Mouse (Mus musculus): ENCODE results near the gene Lce3f. TPM values are rescaled to one million over a fixed set of nuclear protein-coding genes. Genes with fewer than 3 reads are reported as not detected.

Lce3f gene
- polyA plus RNA-seq, 1 experiment from 2014 or later: not detected

Other genes with a start within 250 kb of the Lce3f start
- gene Lce1g, start 239.9 kb upstream of the Lce3f start, polyA plus RNA-seq (2014; fragmentation: Nextera tagmentation; extraction: Ambion mirVana): not detected in 2 replicates
- gene Lce1h, start 227.2 kb upstream of the Lce3f start, polyA plus RNA-seq (2014; fragmentation: Nextera tagmentation; extraction: Ambion mirVana): not detected in 2 replicates
- not detected in 2 replicates for gene Lce1i, start 213.3 kb upstream of the Lce3f start, polyA plus RNA-seq (2014; fragmentation: Nextera tagmentation; extraction: Ambion mirVana)
- not detected in 2 replicates for gene Lce1j, start 201.7 kb upstream of the Lce3f start, polyA plus RNA-seq (2014; fragmentation: Nextera tagmentation; extraction: Ambion mirVana)
- gene Lce1k, start 184.3 kb upstream of the Lce3f start, polyA plus RNA-seq (2014; fragmentation: Nextera tagmentation; extraction: Ambion mirVana): not detected in 2 replicates
- not detected in 2 replicates for gene Kprp, start 165.0 kb upstream of the Lce3f start, polyA plus RNA-seq (2014; fragmentation: Nextera tagmentation; extraction: Ambion mirVana)
- gene Lce1l, start 140.9 kb upstream of the Lce3f start, polyA plus RNA-seq (2014; fragmentation: Nextera tagmentation; extraction: Ambion mirVana): not detected in 2 replicates
- not detected in 2 replicates for gene 2310050C09Rik, start 122.0 kb upstream of the Lce3f start, polyA plus RNA-seq (2014; fragmentation: Nextera tagmentation; extraction: Ambion mirVana)
- not detected in 2 replicates for gene Lce3a, start 66.0 kb upstream of the Lce3f start, polyA plus RNA-seq (2014; fragmentation: Nextera tagmentation; extraction: Ambion mirVana)
- not detected in 2 replicates for gene Lce3b, start 59.2 kb upstream of the Lce3f start, polyA plus RNA-seq (2014; fragmentation: Nextera tagmentation; extraction: Ambion mirVana)
- not detected in 2 replicates for gene Lce3c, start 47.7 kb upstream of the Lce3f start, polyA plus RNA-seq (2014; fragmentation: Nextera tagmentation; extraction: Ambion mirVana)
- gene Lce3d, start 34.8 kb upstream of the Lce3f start, polyA plus RNA-seq (2014; fragmentation: Nextera tagmentation; extraction: Ambion mirVana): not detected in 2 replicates
- gene Lce3e, start 25.2 kb upstream of the Lce3f start, polyA plus RNA-seq (2014; fragmentation: Nextera tagmentation; extraction: Ambion mirVana): not detected in 2 replicates
- gene Crct1, start 23.5 kb downstream of the Lce3f start, polyA plus RNA-seq (2014; fragmentation: Nextera tagmentation; extraction: Ambion mirVana): 0.68 TPM in 1 of 2 replicates, not detected in the other
- not detected in 2 replicates for gene Lce1m, start 26.8 kb downstream of the Lce3f start, polyA plus RNA-seq (2014; fragmentation: Nextera tagmentation; extraction: Ambion mirVana)
- gene Gm4858, start 76.6 kb downstream of the Lce3f start, polyA plus RNA-seq (2014; fragmentation: Nextera tagmentation; extraction: Ambion mirVana): not detected in 2 replicates
- gene Crnn, start 152.6 kb downstream of the Lce3f start, polyA plus RNA-seq (2014; fragmentation: Nextera tagmentation; extraction: Ambion mirVana): not detected in 2 replicates
- not detected in 2 replicates for gene Flg2, start 205.1 kb downstream of the Lce3f start, polyA plus RNA-seq (2014; fragmentation: Nextera tagmentation; extraction: Ambion mirVana)

Measured in neural tube, embryonic 11.5 days (tissue).